Mouse (Mus musculus): Measurements from ENCODE around the gene Gm8653. TPM values are rescaled to one million over a fixed set of nuclear protein-coding genes. Genes with fewer than 3 reads are reported as not detected.
"Not testable (repeated sequence)": the region's sequence is repeated elsewhere in the genome, so short reads cannot be mapped to it uniquely, and the experiment has no call there.

Gene Gm8653
- total RNA-seq (2017), result not detected in 2 replicates

DNA sequence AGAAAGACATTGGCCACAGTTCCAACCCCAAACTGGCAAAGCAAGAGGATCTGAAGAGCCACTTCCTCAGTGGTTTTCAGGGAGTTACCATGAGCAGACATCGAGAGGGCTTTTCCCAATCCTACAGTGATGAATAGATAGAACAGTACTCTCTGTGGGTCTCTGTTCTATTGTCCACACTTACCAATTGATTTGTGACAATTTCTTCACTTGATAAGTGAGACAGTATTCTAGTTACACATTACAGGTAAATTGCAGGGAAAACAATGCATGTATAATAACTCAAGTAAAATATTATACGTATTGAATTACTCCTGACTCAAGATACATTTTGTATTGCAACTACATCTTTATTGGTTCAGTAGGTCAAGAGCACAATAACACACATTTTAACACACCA is at the start of gene Gm8653:
Gene Gm8653 (minus strand): TSS at position 101 of the 400 bp plus-strand sequence.
- not testable (repeated sequence) for ATAC-seq (ENCODE audit: extremely low read depth, insufficient number of reproducible peaks, low FRiP score, poor library complexity, severe bottlenecking)

DNA sequence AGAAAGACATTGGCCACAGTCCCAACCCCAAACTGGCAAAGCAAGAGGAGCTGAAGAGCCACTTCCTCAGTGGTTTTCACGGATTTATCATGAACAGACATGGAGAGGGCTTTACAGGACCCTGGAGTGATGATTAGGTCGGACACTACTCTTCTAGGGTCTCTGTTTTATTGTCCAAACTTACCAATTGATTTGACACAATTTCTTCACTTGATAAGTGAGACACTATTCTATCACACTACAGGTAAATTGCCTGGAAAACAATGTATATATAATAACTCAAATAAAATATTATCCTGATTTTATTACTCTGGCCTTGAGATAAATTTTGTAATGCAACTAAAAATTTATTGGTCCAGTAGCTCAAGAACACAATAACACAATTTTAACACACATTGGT is 28.3 kb upstream of the Gm8653 start, which contains the start of gene Gm8453:
Gene Gm8453 (minus strand): TSS at position 101 of the 400 bp plus-strand sequence.
- ATAC-seq (ENCODE audit: extremely low read depth, insufficient number of reproducible peaks, low FRiP score, poor library complexity, severe bottlenecking), result not testable (repeated sequence)

DNA sequence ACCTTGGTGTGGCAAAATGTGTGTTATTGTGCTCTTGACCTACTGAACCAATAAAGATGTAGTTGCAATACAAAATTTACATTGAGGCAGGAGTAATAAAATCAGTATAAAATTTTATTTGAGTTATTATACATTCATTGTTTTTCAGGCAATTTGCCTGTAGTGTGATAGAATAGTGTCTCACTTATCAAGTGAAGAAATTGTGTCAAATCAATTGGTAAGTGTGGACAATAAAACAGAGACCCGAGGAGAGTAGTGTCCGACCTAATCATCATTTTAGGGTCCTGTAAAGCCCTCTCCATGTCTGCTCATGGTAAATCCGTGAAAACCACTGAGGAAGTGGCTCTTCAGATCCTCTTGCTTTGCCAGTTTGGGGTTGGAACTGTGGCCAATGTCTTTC is 12.0 kb downstream of the Gm8653 start, which contains the start of gene Vmn1r143:
Gene Vmn1r143 (plus strand): TSS at position 301 of the 400 bp plus-strand sequence.
- not testable (repeated sequence) for ATAC-seq (ENCODE audit: extremely low read depth, insufficient number of reproducible peaks, low FRiP score, poor library complexity, severe bottlenecking)

DNA sequence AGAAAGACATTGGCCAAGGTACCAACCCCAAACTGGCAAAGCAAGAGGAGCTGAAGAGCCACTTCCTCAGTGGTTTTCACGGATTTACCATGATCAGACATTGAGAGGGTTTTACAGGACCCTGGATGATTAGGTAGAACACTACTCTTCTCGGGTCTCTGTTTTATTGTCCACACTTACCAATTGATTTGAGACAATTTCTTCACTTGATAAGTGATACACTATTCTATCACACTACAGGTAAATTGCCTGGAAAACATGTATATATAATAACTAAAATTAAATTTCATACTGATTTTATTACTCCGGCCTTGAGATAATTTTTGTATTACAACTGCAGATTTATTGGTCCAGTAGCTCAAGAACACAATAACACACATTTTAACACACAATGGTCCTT is 37.1 kb downstream of the Gm8653 start, which contains the start of gene Vmn1r142:
Gene Vmn1r142 (minus strand): TSS at position 101 of the 400 bp plus-strand sequence.
- ATAC-seq (ENCODE audit: extremely low read depth, insufficient number of reproducible peaks, low FRiP score, poor library complexity, severe bottlenecking), result not testable (repeated sequence)

Other genes with a start within 250 kb of the Gm8653 start
- not detected in 2 replicates for gene Vmn1r137, start 206.7 kb downstream of the Gm8653 start, total RNA-seq (2017)
- gene Vmn1r138, start 172.4 kb downstream of the Gm8653 start, total RNA-seq (2017), result not detected in 2 replicates
- not detected in 2 replicates for gene Gm6176, start 145.0 kb downstream of the Gm8653 start, total RNA-seq (2017)
- not detected in 2 replicates for gene Vmn1r139, start 132.2 kb downstream of the Gm8653 start, total RNA-seq (2017)
- not detected in 2 replicates for gene Gm16451, start 83.0 kb downstream of the Gm8653 start, total RNA-seq (2017)
- not detected in 2 replicates for gene Gm10666, start 66.5 kb downstream of the Gm8653 start, total RNA-seq (2017)
- gene Vmn1r142, start 37.2 kb downstream of the Gm8653 start, total RNA-seq (2017), result not detected in 2 replicates
- not detected in 2 replicates for gene Vmn1r143, start 11.9 kb downstream of the Gm8653 start, total RNA-seq (2017)
- gene Gm8453, start 28.2 kb upstream of the Gm8653 start, total RNA-seq (2017), result not detected in 2 replicates
- not detected in 2 replicates for gene Gm4187, start 128.5 kb upstream of the Gm8653 start, total RNA-seq (2017)
- gene Gm8660, start 169.8 kb upstream of the Gm8653 start, total RNA-seq (2017), result not detected in 2 replicates
- not detected in 2 replicates for gene Vmn1r148, start 212.3 kb upstream of the Gm8653 start, total RNA-seq (2017)
- not detected in 2 replicates for gene Vmn1r149, start 237.0 kb upstream of the Gm8653 start, total RNA-seq (2017)

Measured in neutrophil, adult 5-6 weeks (primary cell).